Mouse (Mus musculus): ENCODE measurements at regions not wholly inside any gene's neighbourhood (a gene's known extent, or its start where the extent isn't known, plus 50 kb on each side); places are given as distances from the start of the nearest gene placed in this dataset.

GRCm38 (mm10) chr16:7647275-7647926 lies 777.5 kb downstream of the Tmem114 start:
- DNase-seq (ENCODE audit: low spot score), result no peak

- no peak for DNase-seq (ENCODE audit: low spot score)
Observed at GRCm38 (mm10) chr16:7644363-7644762, 780.6 kb downstream of the Tmem114 start.

- no peak for DNase-seq (ENCODE audit: low spot score)
Observed at GRCm38 (mm10) chr16:7638955-7639755, 785.8 kb downstream of the Tmem114 start.

GRCm38 (mm10) chr16:7637993-7638392 lies 786.9 kb downstream of the Tmem114 start:
- DNase-seq (ENCODE audit: low spot score), result no peak

GRCm38 (mm10) chr16:7637121-7637700 lies 787.7 kb downstream of the Tmem114 start:
- no peak for DNase-seq (ENCODE audit: low spot score)

GRCm38 (mm10) chr16:7636326-7636725 lies 788.6 kb downstream of the Tmem114 start:
- DNase-seq (ENCODE audit: low spot score), result no peak

GRCm38 (mm10) chr16:7632474-7632873 lies 792.5 kb downstream of the Tmem114 start:
- no peak for DNase-seq (ENCODE audit: low spot score)

- no peak for DNase-seq (ENCODE audit: low spot score)
Observed at GRCm38 (mm10) chr16:7628351-7628750, 796.6 kb downstream of the Tmem114 start.

- DNase-seq (ENCODE audit: low spot score), result no peak
Observed at GRCm38 (mm10) chr16:7606602-7607001, 818.3 kb downstream of the Tmem114 start.

- DNase-seq (ENCODE audit: low spot score), result no peak
Observed at GRCm38 (mm10) chr16:7602428-7602827, 822.5 kb downstream of the Tmem114 start.

GRCm38 (mm10) chr16:7574879-7575278 lies 850.1 kb downstream of the Tmem114 start:
- no peak for DNase-seq (ENCODE audit: low spot score)

- DNase-seq (ENCODE audit: low spot score), result no peak
Observed at GRCm38 (mm10) chr16:7560841-7561240, 864.1 kb downstream of the Tmem114 start.

GRCm38 (mm10) chr16:7559177-7559576 lies 865.8 kb downstream of the Tmem114 start:
- DNase-seq (ENCODE audit: low spot score), result no peak

GRCm38 (mm10) chr16:7558637-7559036 lies 866.3 kb downstream of the Tmem114 start:
- DNase-seq (ENCODE audit: low spot score), result no peak

- DNase-seq (ENCODE audit: low spot score), result no peak
Observed at GRCm38 (mm10) chr16:7555911-7556310, 869.0 kb downstream of the Tmem114 start.

GRCm38 (mm10) chr16:7549568-7549967 lies 875.4 kb downstream of the Tmem114 start:
- DNase-seq (ENCODE audit: low spot score), result no peak

- no peak for DNase-seq (ENCODE audit: low spot score)
Observed at GRCm38 (mm10) chr16:7544067-7544466, 880.9 kb downstream of the Tmem114 start.

GRCm38 (mm10) chr16:7529811-7530210 lies 895.1 kb downstream of the Tmem114 start:
- DNase-seq (ENCODE audit: low spot score), result no peak

- no peak for DNase-seq (ENCODE audit: low spot score)
Observed at GRCm38 (mm10) chr16:7528963-7529362, 896.0 kb downstream of the Tmem114 start.

GRCm38 (mm10) chr16:7527923-7528776 lies 896.8 kb downstream of the Tmem114 start:
- no peak for DNase-seq (ENCODE audit: low spot score)

GRCm38 (mm10) chr16:7518711-7519110 lies 906.2 kb downstream of the Tmem114 start:
- DNase-seq (ENCODE audit: low spot score), result no peak
